Mouse (Mus musculus) left cerebral cortex, postnatal 14 days (tissue): Measurements from ENCODE around the gene Uqcrc1. TPM values are rescaled to one million over a fixed set of nuclear protein-coding genes. Genes with fewer than 3 reads are reported as not detected.

Experiments
- DNase-seq, 2 experiments: peaks; one replicate each; pipeline ENCODE4 v3.0.0; 2021 to 2022; ENCODE audit warnings: low spot score in 2 of 2, mixed read lengths in 1 of 2
- intact Hi-C: fragments of 180-260 bp; cut with DNase I; formaldehyde crosslinking; loops from one replicate; pipeline ENCODE4 v1.15.1; 2025
- microRNA-seq, 2 experiments: library from miRNA; unstranded; fragments of <30 nt; microRNA quantifications; one replicate each; pipeline ENCODE4 v1.2.0; 2022
- total RNA-seq, 2 experiments: library from RNA; stranded (reverse); gene quantifications; 2 replicates each; pipeline ENCODE4 v1.2.3; 2021

Uqcrc1 gene
- total RNA-seq, 2 experiments from 2014 or later, result 383 to 411 TPM

DNA sequence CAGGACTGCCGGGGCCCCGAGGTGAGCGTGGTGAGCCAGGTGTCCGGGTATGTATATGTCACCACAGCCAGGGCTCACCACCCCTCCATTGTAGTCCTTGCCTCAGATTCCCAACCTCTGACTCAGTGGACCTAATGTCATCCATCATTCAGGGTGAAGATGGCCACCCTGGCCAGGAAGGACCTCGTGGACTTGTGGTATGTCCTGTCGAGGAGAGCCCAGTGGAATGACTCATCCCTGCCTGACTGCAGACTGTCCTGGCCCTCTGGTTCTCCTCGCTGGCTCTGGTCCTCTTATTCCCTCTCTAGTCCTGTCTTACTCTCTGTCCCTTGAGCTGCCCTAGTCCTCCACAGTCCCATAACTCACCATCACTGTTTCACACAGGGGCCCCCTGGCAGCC is 41.5 kb downstream of the Uqcrc1 start:
- intact Hi-C loops, result no loop called here
- DNase-seq, result no peak

DNA sequence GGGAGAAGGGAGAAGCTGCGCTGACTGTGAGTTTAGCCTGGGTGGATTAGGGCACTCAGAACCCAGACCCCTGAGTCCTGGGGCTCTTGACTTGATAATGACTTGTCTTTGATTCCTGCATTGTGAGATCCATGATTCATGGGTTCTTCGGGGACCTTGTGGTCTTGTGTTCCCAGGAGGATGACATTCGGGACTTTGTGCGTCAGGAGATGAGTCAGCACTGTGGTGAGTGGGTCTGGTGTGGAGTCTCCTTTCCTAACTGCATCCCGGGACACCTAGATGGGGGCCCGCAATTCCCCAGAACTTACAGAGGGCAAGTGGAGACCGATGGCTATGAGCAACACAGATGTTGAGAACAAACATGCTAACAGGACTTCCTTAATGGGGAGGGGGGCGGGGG is 46.1 kb downstream of the Uqcrc1 start:
- DNase-seq, result no peak
- intact Hi-C loops, result no loop called here

DNA sequence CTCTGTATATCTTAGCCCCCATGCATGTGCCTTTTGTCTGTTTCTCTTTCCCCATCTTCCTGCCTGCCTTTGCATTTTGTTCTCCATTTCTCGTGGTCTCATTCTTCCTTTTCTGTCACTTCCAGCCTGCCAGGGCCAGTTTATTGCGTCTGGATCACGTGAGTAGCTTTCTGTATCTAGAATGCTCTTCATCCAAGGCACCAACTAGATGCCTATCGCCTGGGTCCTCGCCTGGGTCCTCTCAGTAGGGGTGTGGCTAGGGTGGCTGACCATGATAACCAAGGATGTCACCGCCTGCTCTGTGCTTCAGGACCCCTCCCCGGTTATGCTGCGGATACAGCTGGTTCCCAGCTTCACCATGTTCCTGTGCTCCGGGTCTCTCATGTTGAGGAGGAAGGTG is 46.8 kb downstream of the Uqcrc1 start:
- intact Hi-C loops, result no loop called here
- no peak for DNase-seq

DNA sequence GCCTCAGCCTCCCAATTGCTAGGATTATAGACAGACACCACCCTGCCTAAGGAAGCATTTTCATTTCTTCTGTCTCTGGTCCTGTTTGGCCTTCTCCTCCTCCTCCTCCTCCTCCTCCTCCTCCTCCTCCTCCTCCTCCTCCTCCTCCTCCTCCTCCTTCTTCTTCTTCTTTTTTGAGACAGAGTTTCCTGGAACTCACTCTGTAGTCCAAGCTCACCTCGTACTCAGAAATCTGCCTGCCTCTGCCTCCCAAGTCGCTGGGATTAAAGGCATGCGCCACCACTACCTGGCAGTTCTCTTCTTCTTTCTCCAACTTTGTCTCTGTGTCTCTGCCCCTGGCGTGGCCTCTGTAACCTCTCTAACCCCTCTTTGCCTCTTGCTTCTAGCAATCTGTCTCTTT is 49.3 kb downstream of the Uqcrc1 start, which contains the start of gene Ucn2:
Gene Ucn2 (plus strand): TSS at position 301 of the 400 bp plus-strand sequence.
- DNase-seq, result no peak
- intact Hi-C loops, result loop anchor here (5.0 kb wide), 1 partner anchor 48 kb away; the partner anchor contains the start of gene Uqcrc1

DNA sequence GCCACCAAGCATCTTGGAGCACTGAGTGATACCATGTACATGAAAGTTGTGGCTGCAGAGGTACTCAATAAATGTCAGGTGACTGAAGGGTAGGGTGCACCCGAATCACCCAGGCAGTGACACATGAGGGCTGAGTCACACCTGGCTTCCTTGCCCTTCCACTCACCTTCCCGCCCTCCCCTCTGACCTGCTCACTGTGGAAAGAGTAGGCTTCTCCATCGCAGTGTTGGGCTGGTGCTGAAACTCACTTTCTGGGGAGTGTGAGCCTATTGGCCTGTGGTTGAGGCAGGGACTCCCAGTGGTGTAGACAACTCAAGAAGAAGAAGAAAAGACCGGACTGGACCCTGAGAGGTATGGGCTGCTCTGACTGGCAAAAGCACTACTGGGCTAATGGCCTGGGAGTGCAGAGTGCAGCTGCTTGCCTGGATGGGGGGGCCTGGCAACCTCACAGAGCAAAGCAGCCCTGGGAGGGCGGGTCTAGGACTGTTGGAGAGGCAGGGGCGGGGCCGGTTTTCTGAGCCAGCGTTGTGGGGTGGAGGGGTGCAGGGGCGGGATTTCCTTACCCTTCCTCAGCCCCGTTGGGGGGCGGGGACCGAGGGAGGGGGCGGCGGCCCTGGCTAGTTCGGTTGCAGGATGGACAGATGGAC is 51.4 kb downstream of the Uqcrc1 start:
- no peak for DNase-seq
- intact Hi-C loops, result loop anchor here (5.0 kb wide), 1 partner anchor 51 kb away; the partner anchor contains the start of gene Uqcrc1

DNA sequence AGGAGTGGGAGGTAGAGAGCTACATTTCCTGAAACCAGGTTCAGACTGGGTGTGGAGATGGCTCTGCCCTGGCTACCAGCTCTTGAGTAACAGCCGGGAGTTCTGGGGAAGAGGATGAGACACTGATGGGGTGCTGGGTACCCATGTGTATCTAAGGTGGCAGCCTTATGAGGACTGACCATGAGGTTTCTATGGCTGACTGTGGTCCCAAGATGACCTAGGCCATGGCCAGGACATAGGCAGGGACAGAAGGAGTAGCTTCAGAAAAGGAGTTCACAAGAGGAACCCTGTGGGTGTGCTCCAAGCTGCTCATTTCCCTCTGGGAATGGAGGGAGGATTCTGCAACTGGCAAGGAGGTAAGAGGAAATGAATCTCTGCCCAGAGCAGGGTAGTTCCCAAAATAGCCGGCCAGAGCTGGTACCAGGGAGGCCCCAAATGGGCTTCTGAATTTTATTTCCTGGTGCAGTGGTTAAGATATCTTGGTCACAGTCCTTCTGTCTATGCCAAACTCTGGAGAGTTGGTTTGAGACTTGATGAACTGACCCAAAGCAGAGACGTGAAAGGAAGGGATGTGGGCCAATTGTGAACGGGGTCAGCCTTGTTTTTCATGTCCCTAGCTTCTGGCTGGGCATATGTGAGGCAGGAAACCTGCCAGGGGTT is 53.5 kb downstream of the Uqcrc1 start:
- intact Hi-C loops, result loop anchor here (5.0 kb wide), 1 partner anchor 53 kb away; the partner anchor contains the start of gene Uqcrc1
- peak in 1 of 2 experiments; percentile 17 for DNase-seq

DNA sequence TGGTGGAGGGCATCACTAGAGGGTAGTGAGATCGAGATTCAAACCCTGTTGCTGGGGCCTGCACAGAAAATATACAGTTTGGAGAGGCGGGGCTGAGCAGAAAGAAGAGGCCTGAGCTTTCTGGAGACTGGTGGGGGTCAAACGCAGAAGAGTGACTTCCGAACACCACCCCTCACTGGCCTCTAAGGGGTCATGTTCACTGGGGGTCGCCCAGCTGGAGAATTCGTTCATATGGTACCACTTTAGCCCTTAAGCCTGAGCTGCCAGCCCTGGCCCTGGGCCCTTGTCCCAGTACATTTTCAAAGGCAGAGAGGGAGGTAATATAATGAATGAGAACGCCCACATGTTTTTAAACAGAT is 54.0 kb downstream of the Uqcrc1 start:
- no peak for DNase-seq

DNA sequence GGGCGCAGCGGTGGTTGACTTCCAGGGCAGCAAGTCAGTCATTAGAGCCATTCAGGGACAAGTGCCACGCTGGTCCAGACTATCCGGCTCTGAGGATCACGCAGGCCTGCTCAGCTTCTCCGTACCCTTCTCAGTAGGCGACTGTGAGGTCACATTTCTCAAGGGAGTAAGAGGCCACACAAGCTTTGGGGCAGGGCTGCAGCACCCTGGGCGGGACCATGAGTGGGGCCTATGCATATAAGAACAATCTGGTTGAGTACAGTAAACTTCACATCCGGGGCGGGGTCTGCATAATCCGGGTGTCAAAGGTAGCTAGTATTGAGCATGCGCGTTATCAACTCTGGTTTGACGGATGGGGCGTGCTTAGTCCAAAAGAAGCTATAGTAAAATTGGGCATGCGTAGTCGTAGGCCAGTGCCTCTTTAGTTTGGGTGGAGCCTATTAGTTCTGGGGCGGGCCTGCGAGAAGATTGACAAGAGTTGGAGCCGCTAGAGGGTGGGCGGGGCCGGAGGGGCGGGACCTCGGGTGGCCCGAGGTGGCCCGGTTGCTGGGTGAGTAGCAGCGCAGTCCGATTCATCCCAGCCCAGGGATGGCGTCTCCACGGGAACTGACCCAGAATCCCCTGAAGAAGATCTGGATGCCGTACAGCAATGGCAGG is 55.1 kb downstream of the Uqcrc1 start, which contains the start of gene Pfkfb4:
Gene Pfkfb4 (plus strand): TSS at position 351 of the 657 bp plus-strand sequence.
- intact Hi-C loops, result no loop called here
- DNase-seq, result peak; percentile 93 to 97

More for the DNA sequence above, 54.0 kb downstream of the Uqcrc1 start:
- intact Hi-C loops, result no loop called here

DNA sequence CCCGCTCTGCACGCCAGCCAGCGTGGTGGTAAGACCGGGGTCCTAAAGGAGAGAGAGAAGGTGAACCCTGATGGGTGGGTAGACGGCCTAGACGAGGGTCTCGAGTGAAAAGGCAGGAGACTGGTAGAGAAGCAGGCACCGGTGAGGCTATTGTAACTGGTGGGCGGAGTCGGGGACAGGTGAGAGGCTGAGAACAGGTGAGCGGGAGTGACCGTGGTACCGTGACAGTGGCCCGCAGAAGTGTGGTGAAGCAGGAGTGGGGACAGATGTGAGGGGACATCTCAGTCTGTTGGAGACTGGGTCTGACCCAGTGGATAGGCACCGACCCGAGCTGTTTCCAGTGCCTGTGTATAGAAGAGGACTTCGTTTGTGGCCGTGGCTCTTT is 55.6 kb downstream of the Uqcrc1 start:
- DNase-seq, result no peak

DNA sequence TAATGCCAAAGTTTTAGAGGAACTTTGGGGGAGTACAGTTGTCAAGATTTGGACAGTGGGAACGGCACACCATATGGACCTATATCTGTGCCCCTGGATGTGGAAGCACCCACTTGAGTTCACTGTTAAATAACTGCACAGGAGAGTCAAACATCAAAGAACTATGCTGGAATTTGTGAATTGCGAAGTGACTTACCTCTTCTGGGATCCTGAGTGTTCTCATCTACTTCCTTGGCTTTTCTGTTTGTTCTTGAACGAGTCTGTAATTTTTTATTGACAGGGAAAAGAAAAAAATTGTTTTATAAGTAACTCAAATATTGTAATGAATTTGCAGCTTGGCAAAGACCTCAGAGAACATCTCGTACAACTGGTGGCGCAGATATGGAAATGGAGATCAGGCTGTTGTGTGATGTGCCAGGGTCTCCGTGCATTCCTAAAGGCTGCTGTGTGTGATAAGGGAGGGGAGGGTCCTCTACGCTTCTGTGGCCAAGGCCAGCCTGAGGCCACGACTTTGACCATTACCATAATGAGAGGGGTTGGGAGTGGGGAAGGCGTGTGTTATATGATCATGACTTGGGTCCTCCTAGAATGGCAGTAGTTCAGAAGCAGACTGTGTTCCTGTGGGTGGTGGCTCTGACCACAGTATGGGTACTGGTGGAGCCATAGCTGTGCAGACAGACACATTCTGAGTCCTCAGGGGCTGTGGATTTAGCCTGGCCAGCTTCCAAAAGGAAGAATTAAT is 56.4 kb downstream of the Uqcrc1 start:
- DNase-seq, result no peak
- intact Hi-C loops, result no loop called here

More for the DNA sequence above, 55.6 kb downstream of the Uqcrc1 start:
- intact Hi-C loops, result no loop called here

DNA sequence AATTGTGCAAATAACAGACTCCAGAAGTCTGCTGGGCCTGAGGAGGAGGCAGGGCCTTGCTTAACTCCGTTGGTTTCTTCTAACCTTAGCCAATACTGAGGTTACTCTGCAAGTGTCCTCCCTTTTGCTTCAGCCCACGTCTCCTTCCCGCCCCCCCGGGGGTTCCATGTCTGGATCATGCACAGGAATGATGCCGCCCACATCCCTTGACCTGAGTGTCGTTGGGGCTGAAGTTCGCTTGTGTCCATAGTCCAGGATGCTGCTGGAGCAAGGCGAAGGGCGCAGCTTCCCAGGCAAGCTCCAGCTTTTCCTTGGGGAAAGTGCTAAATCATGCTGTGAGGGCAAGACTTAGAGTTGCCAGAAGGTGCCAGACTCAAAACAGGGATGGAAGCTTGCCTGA is 60.0 kb downstream of the Uqcrc1 start:
- intact Hi-C loops, result no loop called here
- no peak for DNase-seq

DNA sequence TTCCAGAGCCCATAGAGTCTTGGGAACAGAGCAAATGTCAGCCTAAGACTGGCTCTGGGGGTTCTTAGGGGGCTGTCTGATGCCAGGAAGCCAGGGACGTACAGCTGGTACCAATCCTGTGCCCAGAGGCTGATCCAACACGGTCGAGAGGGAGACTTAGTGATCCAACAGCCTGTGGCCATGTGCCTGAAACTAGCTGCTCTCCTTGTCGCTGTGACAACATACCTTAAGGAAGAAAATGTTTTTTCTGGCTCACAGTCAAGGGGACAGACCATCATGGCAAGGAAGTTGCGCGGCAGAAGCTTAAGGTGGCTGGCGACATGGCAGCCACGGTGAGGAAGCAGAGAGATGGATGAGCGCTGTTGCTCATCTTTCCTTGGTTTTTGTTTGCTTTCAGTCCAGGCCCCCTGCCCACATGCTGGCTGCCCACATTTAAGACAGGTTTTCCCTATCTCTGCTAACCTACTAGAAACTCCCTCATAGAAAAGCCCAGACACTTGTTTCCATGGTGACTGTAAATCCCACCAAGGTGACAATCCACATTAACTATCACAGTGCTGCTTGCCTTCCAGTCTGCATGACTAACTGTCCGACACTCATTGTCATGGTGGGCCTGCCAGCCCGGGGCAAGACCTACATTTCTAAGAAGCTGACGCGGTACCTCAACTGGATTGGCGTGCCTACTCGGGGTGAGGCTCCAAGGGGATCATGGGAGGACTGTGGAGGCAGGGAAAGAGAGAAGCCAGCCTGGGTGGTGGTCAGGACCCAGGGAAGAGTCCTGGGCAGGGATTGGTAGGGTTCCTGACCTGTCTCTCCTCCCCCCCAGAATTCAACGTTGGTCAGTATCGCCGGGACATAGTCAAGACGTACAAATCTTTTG is 62.1 kb downstream of the Uqcrc1 start:
- peak in 1 of 2 experiments; percentile 84 for DNase-seq
- intact Hi-C loops, result no loop called here

DNA sequence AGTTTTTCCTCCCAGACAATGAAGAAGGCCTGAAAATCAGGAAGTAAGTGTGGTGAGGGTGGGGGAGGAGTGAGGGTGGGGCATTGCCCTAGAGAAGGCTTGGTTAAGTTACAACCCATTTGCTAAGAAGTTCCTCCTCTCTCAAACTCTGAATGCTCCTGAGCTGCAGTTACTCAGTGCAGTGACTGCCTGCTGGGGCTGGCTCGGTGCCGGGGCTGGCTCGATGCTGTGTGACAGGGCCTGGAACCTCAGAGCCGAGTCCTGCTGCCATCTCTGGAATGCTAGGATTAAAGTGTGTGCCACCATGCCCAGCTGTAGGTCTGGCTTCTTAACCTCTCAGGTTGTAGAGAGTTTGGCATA is 62.7 kb downstream of the Uqcrc1 start:
- intact Hi-C loops, result no loop called here

More for the DNA sequence above, 62.7 kb downstream of the Uqcrc1 start:
- DNase-seq, result no peak

Small RNAs within 50 kb of the gene (microRNA-seq; reads per million reads assigned to microRNA genes)
- 0 reads per million in 2 experiments for gene Mir711

Other genes starting within 250 kb of the Uqcrc1 start
- gene Prkar2a, start 247.3 kb upstream of the Uqcrc1 start, total RNA-seq, result 10 to 100 TPM; 40.6 to 45.5 TPM
- gene Ip6k2, start 152.8 kb upstream of the Uqcrc1 start, total RNA-seq, result 100 to 1,000 TPM; 149 to 153 TPM
- gene Nckipsd, start 128.3 kb upstream of the Uqcrc1 start, total RNA-seq, result 10 to 100 TPM; 39.1 to 44.7 TPM
- 10 to 100 TPM; 50.7 to 55.3 TPM for gene Celsr3, start 110.3 kb upstream of the Uqcrc1 start, total RNA-seq
- gene Slc26a6, start 83.3 kb upstream of the Uqcrc1 start, total RNA-seq, result 10 to 100 TPM; 30.4 to 33.2 TPM
- not detected for gene Tmem89, start 22.0 kb upstream of the Uqcrc1 start, total RNA-seq
- 1 to 10 TPM; 3.6 to 4.2 TPM for gene Col7a1, start 17.0 kb downstream of the Uqcrc1 start, total RNA-seq
- not detected for gene Ucn2, start 49.4 kb downstream of the Uqcrc1 start, total RNA-seq
- gene Pfkfb4, start 55.1 kb downstream of the Uqcrc1 start, total RNA-seq, result 10 to 100 TPM; 15.9 to 16.7 TPM
- 10 to 100 TPM; 68.2 to 72.6 TPM for gene Shisa5, start 101.9 kb downstream of the Uqcrc1 start, total RNA-seq
- 10 to 100 TPM; 12.0 TPM for gene Trex1, start 123.1 kb downstream of the Uqcrc1 start, total RNA-seq
- 10 to 100 TPM; 28.1 to 29.0 TPM for gene Atrip, start 137.5 kb downstream of the Uqcrc1 start, total RNA-seq
- 1 to 10 TPM; 5.9 to 8.4 TPM for gene Ccdc51, start 145.9 kb downstream of the Uqcrc1 start, total RNA-seq
- gene Tma7, start 146.0 kb downstream of the Uqcrc1 start, total RNA-seq, result 100 to 1,000 TPM; 368 to 387 TPM
- gene Plxnb1, start 158.8 kb downstream of the Uqcrc1 start, total RNA-seq, result 10 to 100 TPM; 67.2 to 69.8 TPM
- gene Fbxw21, start 225.4 kb downstream of the Uqcrc1 start, total RNA-seq, result not detected